Mouse (Mus musculus): ENCODE data around the gene Sema3b. TPM values are rescaled to one million over a fixed set of nuclear protein-coding genes. Genes with fewer than 3 reads are reported as not detected.

Gene Sema3b
- polyA plus RNA-seq, 1 experiment from 2014 or later: 18.0 TPM

DNA sequence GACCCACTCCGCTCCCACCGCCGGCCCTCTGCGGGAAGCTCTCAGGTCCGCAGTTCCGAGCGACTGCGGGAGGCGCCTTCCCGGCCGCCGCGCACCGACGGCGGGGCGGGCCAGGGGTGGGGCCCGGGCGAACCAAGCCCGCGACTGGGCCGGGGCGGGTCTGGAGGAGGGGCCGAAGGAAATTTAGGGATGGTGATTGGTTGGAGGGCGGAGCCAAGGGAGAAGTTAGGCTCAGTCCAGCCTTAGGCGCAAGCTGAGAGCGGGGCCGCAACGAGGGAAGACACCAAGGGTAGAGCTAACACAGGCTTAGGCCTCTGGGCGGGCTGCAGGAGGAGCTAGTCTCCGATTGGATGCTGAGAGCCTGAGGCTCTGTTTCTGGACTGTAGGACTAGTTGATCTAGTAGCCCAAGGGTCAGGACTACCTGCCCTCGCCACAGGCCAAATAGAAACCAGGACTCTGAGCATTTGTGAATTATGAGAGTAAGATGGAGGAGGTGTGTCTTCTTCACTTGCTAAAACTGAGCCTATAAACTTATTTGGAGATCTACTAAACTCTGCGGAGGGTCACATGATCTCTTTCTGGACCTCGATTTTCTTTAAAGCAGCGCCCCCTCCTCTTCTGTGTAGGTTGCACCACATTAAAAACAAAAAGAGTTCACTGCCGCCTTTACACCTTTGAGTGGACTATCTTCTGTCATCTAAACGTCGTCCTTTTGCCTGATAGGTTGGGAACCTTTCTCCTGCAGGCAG, 26.4 kb upstream of the Sema3b start, which contains the start of gene Gnai2:
Gene Gnai2, minus strand, starts transcription at position 89 of the 750 bp plus-strand sequence.
- DNase-seq (ENCODE audit: low spot score) (peak; percentile 99), ATAC-seq (ENCODE audit: low read depth) (peak; percentile 95)
- 0 out of 2 replicates have a peak, but pooled peaks cover 5% of the 10 kb centered on the region for H3K36me3 ChIP-seq (ENCODE audit: control insufficient read depth, insufficient read depth, low read length)
- H3K27me3 ChIP-seq (replicated peaks; ENCODE audit: control insufficient read depth, insufficient read depth, low read length): no peaks in the 10 kb centered on the region
- peak within 1 kb of the TSS; percentile 81 for H3K4me3 ChIP-seq (ENCODE audit: low read depth, low read length)
- H3K4me2 ChIP-seq (ENCODE audit: low read depth, low read length): peak within 1 kb of the TSS; percentile 66
- H3K9me3 ChIP-seq (ENCODE audit: control insufficient read depth, low read length): no peaks in the 10 kb centered on the region
- peak within 1 kb of the TSS; percentile 91 for H3K9ac ChIP-seq (ENCODE audit: low read depth, low read length)
- 5% methylated on average over 31 of the region's 38 CpGs for WGBS
- H3K4me1 ChIP-seq (ENCODE audit: control insufficient read depth, insufficient read depth, low read length): peaks cover 22% of the 10 kb centered on the region
- peak within 1 kb of the TSS; percentile 92 for H3K27ac ChIP-seq (replicated peaks; ENCODE audit: low read depth, low read length)

DNA sequence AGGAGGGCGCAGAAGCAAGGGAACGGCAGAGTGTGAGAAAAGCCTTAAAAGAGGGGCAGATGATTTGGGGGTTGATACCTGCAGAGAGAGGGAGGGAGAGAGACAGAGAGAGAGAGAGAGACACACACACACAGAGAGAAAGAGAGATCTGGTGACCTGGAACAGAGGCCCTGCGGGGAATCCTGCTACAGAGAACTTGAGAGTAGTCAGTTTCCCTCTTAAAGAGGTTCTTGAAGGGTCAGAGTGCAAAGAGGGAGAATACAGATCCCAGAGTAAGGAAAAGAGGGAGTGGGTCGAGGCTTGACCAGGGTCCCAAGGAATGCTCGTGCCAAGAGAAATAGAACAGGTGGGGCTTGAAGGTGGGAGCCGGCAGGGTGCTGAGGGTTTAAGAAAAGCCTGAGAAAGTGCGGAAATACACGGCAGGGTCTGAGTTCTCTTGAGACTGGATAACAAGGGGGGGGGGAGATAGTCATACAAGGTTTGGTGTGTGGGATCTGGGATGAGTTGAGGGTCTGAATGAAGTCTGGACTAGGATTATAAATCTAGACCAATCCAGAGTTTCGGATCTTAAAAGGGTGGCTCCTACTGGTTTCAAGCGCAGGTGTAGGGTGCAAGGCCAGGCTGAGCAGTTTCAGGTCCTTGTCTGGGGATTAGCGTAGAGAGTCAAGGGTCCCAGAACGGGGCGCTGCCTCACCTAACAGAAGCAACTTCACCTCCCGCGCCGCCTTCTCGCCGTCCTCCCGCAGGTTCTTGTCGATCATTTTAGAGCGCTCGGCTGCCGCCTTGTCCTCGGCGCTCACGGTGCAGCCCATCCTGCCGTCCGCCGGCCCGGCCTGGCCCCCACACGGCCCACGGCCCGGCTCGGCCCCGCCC, 25.6 kb upstream of the Sema3b start:
- peak overlapping the region; percentile 92 for H3K27ac ChIP-seq (replicated peaks; ENCODE audit: low read depth, low read length)
- H3K27me3 ChIP-seq (replicated peaks; ENCODE audit: control insufficient read depth, insufficient read depth, low read length): no peaks in the 10 kb centered on the region
- peak overlapping the region; percentile 66 for H3K4me2 ChIP-seq (ENCODE audit: low read depth, low read length)
- no peak for DNase-seq (ENCODE audit: low spot score)
- H3K4me3 ChIP-seq (ENCODE audit: low read depth, low read length): peak overlapping the region; percentile 81
- WGBS: 2% methylated on average over 28 of the region's 35 CpGs
- no peak for ATAC-seq (ENCODE audit: low read depth)
- no peaks in the 10 kb centered on the region for H3K9me3 ChIP-seq (ENCODE audit: control insufficient read depth, low read length)
- H3K9ac ChIP-seq (ENCODE audit: low read depth, low read length): peak overlapping the region; percentile 91
- H3K4me1 ChIP-seq (ENCODE audit: control insufficient read depth, insufficient read depth, low read length): peaks cover 30% of the 10 kb centered on the region
- 0 out of 2 replicates have a peak, but pooled peaks cover 5% of the 10 kb centered on the region for H3K36me3 ChIP-seq (ENCODE audit: control insufficient read depth, insufficient read depth, low read length)

DNA sequence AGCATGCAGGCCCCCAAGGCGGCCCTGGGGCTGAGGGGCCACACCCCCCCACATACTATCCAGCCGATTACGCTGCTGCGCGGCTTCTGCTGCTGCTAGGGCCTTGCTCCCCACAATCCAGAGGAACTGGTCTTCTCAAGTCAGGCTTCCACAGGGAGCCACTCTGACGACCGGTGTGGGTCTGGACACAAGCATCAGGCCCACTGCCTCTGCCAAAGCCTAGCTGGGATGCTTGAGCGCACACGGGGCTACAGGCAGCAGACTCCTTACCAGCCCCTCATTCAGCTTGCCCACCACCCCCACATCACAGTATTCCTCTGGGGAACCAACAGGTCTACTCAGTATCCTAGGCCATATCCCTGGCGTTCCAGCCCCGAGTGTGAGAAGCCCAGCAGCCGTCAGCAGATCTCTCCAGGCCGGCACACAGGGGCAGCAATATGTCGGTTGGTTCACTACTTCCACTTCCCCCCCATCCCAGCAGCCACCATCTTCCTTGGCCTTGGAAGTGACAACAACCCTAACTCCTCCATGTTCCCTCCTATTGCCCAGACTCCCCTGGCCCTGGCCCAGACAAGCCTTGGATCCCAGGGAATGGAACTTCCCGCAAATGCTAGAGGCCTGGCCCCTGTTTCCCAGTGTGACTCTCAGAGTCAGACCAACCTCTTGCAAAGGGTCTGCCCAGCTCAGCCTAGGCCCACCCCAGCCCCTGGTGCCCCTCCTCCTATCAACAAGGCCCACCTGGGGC, 24.8 kb upstream of the Sema3b start:
- H3K36me3 ChIP-seq (ENCODE audit: control insufficient read depth, insufficient read depth, low read length): 0 out of 2 replicates have a peak, but pooled peaks cover 5% of the 10 kb centered on the region
- H3K9ac ChIP-seq (ENCODE audit: low read depth, low read length): peak overlapping the region; percentile 91
- 0% methylated on average over 15 of the region's 15 CpGs for WGBS
- peak overlapping the region; percentile 81 for H3K4me3 ChIP-seq (ENCODE audit: low read depth, low read length)
- ATAC-seq (ENCODE audit: low read depth) (no peak), DNase-seq (ENCODE audit: low spot score) (no peak)
- H3K4me2 ChIP-seq (ENCODE audit: low read depth, low read length): peak overlapping the region; percentile 66
- peak overlapping the region; percentile 92 for H3K27ac ChIP-seq (replicated peaks; ENCODE audit: low read depth, low read length)
- H3K4me1 ChIP-seq (ENCODE audit: control insufficient read depth, insufficient read depth, low read length): peaks cover 38% of the 10 kb centered on the region
- no peaks in the 10 kb centered on the region for H3K27me3 ChIP-seq (replicated peaks; ENCODE audit: control insufficient read depth, insufficient read depth, low read length)
- no peaks in the 10 kb centered on the region for H3K9me3 ChIP-seq (ENCODE audit: control insufficient read depth, low read length)

DNA sequence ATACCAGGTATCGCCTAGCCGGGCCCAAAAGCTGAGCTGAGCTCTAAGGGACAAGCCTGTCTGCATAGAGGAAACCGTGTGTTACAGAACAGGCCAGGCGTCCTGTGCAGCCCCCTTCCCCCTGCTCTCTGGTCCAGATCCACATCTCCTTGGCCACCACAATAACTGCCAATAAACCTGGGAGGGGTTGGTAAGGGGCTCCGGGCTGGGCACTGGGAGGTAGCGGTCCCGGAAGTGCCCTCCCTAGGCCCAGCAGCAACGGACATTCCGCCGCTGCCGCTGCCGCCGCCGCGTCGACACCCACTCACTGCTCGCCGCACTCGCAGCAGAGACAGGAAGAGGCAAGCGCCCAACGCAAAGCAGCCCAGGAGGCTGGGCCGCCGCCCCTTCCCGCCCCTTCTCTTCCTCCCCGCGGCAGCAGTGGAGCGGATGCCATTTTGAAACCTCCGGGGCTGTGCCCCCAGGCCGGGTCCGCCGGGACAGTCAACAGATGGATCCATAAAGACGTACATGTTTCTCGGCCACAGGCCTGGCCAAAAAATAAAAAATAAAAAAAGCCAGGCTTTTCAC, 24.1 kb upstream of the Sema3b start:
- H3K27me3 ChIP-seq (replicated peaks; ENCODE audit: control insufficient read depth, insufficient read depth, low read length): no peaks in the 10 kb centered on the region
- 2% methylated on average over 14 of the region's 33 CpGs for WGBS
- peak; percentile 35 for ATAC-seq (ENCODE audit: low read depth)
- H3K4me2 ChIP-seq (ENCODE audit: low read depth, low read length): peak overlapping the region; percentile 66
- H3K27ac ChIP-seq (replicated peaks; ENCODE audit: low read depth, low read length): peak overlapping the region; percentile 92
- peak; percentile 90 for DNase-seq (ENCODE audit: low spot score)
- no peaks in the 10 kb centered on the region for H3K9me3 ChIP-seq (ENCODE audit: control insufficient read depth, low read length)
- H3K36me3 ChIP-seq (ENCODE audit: control insufficient read depth, insufficient read depth, low read length): peaks cover 5% of the 10 kb centered on the region; the same call in 1 of the 2 replicates
- peak overlapping the region; percentile 91 for H3K9ac ChIP-seq (ENCODE audit: low read depth, low read length)
- peak overlapping the region; percentile 81 for H3K4me3 ChIP-seq (ENCODE audit: low read depth, low read length)
- peaks cover 44% of the 10 kb centered on the region for H3K4me1 ChIP-seq (ENCODE audit: control insufficient read depth, insufficient read depth, low read length)

DNA sequence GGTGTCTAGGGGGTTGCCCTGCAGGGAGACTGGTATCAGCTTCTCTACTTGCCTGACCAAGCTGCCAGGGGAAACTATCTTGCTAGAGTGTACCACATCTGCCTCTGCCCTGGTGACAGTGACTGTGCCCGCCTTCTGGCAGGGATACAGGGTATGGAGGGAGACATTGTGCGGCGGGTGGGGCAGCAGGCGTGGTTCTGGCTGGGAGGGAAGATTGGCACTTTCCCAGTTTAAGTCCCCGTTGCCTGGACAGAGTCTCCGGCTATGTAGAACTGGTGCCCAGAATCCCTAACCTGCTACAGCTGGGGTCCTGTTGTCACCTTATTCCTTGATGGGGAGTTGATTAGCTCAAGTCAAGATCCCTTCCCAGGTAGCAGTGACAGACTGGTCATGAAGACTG, 23.4 kb upstream of the Sema3b start:
- H3K4me3 ChIP-seq (ENCODE audit: low read depth, low read length): peak overlapping the region; percentile 81

DNA sequence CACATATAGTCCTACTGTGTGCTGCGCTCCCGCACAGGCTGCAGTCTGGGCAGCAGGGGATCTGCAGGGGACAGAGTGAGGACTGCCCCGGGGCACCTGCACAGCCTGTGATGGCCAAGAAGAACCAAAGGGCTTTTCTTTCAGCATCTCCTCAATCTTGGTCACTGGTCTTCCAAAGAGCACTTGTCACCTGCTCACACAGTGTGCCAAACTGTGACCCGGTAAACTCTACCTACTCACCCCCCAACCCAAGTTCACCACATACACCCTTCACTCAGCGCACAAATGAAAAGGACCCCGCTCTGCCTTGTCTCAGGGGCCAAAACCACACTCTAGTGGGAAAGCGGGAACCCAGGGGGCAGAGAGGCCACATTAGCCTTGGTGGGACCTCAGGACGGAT, 22.8 kb upstream of the Sema3b start:
- no peak for DNase-seq (ENCODE audit: low spot score)
- Histone ChIP-seq H3K9ac (ENCODE audit: low read depth, low read length) (0 out of 2 replicates have a peak overlapping the region, but pooled peaks have one; percentile 91), H3K27ac (replicated peaks; ENCODE audit: low read depth, low read length) (peak overlapping the region; percentile 92; the same call in 1 of the 2 replicates), H3K4me3 (ENCODE audit: low read depth, low read length) (no peak overlapping the region; the same call in none of the 2 replicates), H3K4me1 (ENCODE audit: control insufficient read depth, insufficient read depth, low read length) (peaks cover 56% of the 10 kb centered on the region), H3K9me3 (ENCODE audit: control insufficient read depth, low read length) (no peaks in the 10 kb centered on the region), H3K36me3 (ENCODE audit: control insufficient read depth, insufficient read depth, low read length) (peaks cover 5% of the 10 kb centered on the region; the same call in 1 of the 2 replicates), H3K4me2 (ENCODE audit: low read depth, low read length) (peak overlapping the region; percentile 66), H3K27me3 (replicated peaks; ENCODE audit: control insufficient read depth, insufficient read depth, low read length) (no peaks in the 10 kb centered on the region)
- 87% methylated on average over 8 of the region's 8 CpGs for WGBS
- no peak for ATAC-seq (ENCODE audit: low read depth)

More for the DNA sequence above, 23.4 kb upstream of the Sema3b start:
- H3K27me3 ChIP-seq (replicated peaks; ENCODE audit: control insufficient read depth, insufficient read depth, low read length): no peaks in the 10 kb centered on the region
- H3K4me2 ChIP-seq (ENCODE audit: low read depth, low read length): peak overlapping the region; percentile 66
- H3K4me1 ChIP-seq (ENCODE audit: control insufficient read depth, insufficient read depth, low read length): peaks cover 50% of the 10 kb centered on the region
- peak overlapping the region; percentile 92 for H3K27ac ChIP-seq (replicated peaks; ENCODE audit: low read depth, low read length)
- H3K9me3 ChIP-seq (ENCODE audit: control insufficient read depth, low read length): no peaks in the 10 kb centered on the region
- WGBS: 48% methylated on average over 6 of the region's 6 CpGs
- peaks cover 5% of the 10 kb centered on the region; the same call in 1 of the 2 replicates for H3K36me3 ChIP-seq (ENCODE audit: control insufficient read depth, insufficient read depth, low read length)
- no peak for DNase-seq (ENCODE audit: low spot score)
- no peak for ATAC-seq (ENCODE audit: low read depth)
- H3K9ac ChIP-seq (ENCODE audit: low read depth, low read length): peak overlapping the region; percentile 91

DNA sequence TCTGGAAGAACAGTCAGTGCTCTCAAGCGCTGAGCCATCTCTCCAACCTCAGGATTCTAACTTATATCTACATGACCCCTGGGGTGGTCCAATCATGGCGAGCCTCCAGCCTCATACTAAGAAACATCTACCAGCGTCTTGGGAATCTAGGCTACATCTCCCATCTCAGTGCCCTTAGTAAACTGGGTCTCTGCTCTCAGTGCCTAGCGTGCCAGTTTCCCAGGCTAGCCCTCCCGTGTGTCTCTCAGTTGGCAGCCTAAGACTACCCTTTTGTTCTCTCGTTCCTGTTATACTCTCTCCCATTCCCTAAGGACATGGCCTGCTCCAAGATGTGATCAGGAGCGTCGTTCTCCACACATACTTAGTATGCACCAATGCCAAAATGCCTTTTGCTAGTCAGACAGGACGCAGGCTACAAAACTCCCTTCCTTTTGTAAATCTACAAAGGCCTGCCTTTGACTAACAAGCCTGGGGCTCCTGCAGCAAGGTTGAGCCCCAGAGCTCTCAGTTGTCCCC, 22.3 kb upstream of the Sema3b start:
- H3K9me3 ChIP-seq (ENCODE audit: control insufficient read depth, low read length): no peaks in the 10 kb centered on the region
- H3K4me1 ChIP-seq (ENCODE audit: control insufficient read depth, insufficient read depth, low read length): peaks cover 60% of the 10 kb centered on the region
- no peak for DNase-seq (ENCODE audit: low spot score)
- peak overlapping the region; percentile 92 for H3K27ac ChIP-seq (replicated peaks; ENCODE audit: low read depth, low read length)
- 0 out of 2 replicates have a peak overlapping the region, but pooled peaks have one; percentile 91 for H3K9ac ChIP-seq (ENCODE audit: low read depth, low read length)
- no peak overlapping the region; the same call in 1 of the 2 replicates for H3K4me3 ChIP-seq (ENCODE audit: low read depth, low read length)
- no peaks in the 10 kb centered on the region for H3K27me3 ChIP-seq (replicated peaks; ENCODE audit: control insufficient read depth, insufficient read depth, low read length)
- WGBS: 63% methylated on average over 9 of the region's 9 CpGs
- no peak for ATAC-seq (ENCODE audit: low read depth)
- H3K36me3 ChIP-seq (ENCODE audit: control insufficient read depth, insufficient read depth, low read length): peaks cover 5% of the 10 kb centered on the region; the same call in 1 of the 2 replicates
- H3K4me2 ChIP-seq (ENCODE audit: low read depth, low read length): peak overlapping the region; percentile 66

Data from embryonic facial prominence, embryonic 14.5 days (tissue).